Mouse (Mus musculus): Measurements from ENCODE around the gene Prrt2. TPM values are rescaled to one million over a fixed set of nuclear protein-coding genes. Genes with fewer than 3 reads are reported as not detected.

The Prrt2 gene
- polyA plus RNA-seq, 1 experiment = 600 TPM

GRCm38 (mm10) chr7:126988816-126989215 is 32.2 kb downstream of the Prrt2 start:
- TF ChIP-seq POLR2A (IDR thresholded peaks at IDR 0.05; ENCODE audit: borderline replicate concordance, insufficient read depth, low read length) (no peak), CTCF (IDR thresholded peaks at IDR 0.05; ENCODE audit: borderline replicate concordance, insufficient read depth, low read depth, low read length) (no peak)
- H3K27ac ChIP-seq (ENCODE audit: insufficient read depth, low read length) = no peak overlapping the region

DNA sequence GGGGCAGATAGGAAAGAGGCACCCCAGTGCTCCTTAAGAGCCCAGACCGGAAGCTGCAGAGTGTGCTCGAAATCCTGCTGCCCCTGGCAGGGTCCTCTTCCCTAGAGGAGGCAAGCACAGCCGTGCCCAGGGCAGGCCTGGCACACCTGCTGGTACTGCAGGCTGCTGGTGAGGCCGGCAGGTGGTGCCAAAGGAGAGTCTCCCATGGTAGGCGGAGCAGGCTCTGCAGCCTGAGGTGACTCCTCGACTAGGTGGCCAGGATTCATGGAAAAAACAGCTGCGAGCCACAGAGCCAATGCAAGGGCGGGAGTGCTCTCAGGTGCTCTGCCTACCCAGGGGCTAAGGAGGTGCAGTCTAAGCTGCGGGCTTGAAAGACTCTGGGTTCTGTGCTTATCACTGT is 34.7 kb downstream of the Prrt2 start:
- peaks cover 39% of the 10 kb centered on the region for H3K4me1 ChIP-seq (ENCODE audit: control insufficient read depth, insufficient read depth, low read length)
- peak; percentile 86 to 88 for DNase-seq
- TF ChIP-seq POLR2A (IDR thresholded peaks at IDR 0.05; ENCODE audit: borderline replicate concordance, insufficient read depth, low read length) = 0 out of 2 replicates have a peak, but pooled peaks have one; percentile 9
- peak; percentile 84 for TF ChIP-seq CTCF (IDR thresholded peaks at IDR 0.05; ENCODE audit: borderline replicate concordance, insufficient read depth, low read depth, low read length)
- H3K27me3 ChIP-seq (ENCODE audit: control insufficient read depth, insufficient read depth, low read length) = no peaks in the 10 kb centered on the region
- H3K4me3 ChIP-seq (replicated peaks; ENCODE audit: insufficient read depth, low read depth, low read length) = no peak overlapping the region
- H3K27ac ChIP-seq (ENCODE audit: insufficient read depth, low read length) = peak overlapping the region; percentile 6
- whole genome bisulfite sequencing = 5% methylated on average over 9 of the region's 9 CpGs

More at GRCm38 (mm10) chr7:126988816-126989215, 32.2 kb downstream of the Prrt2 start:
- Histone ChIP-seq H3K4me1 (ENCODE audit: control insufficient read depth, insufficient read depth, low read length) (peaks cover 32% of the 10 kb centered on the region), H3K4me3 (replicated peaks; ENCODE audit: insufficient read depth, low read depth, low read length) (no peak overlapping the region), H3K27me3 (ENCODE audit: control insufficient read depth, insufficient read depth, low read length) (no peaks in the 10 kb centered on the region)
- WGBS = 68% methylated on average over 8 of the region's 8 CpGs
- no peak for DNase-seq

DNA sequence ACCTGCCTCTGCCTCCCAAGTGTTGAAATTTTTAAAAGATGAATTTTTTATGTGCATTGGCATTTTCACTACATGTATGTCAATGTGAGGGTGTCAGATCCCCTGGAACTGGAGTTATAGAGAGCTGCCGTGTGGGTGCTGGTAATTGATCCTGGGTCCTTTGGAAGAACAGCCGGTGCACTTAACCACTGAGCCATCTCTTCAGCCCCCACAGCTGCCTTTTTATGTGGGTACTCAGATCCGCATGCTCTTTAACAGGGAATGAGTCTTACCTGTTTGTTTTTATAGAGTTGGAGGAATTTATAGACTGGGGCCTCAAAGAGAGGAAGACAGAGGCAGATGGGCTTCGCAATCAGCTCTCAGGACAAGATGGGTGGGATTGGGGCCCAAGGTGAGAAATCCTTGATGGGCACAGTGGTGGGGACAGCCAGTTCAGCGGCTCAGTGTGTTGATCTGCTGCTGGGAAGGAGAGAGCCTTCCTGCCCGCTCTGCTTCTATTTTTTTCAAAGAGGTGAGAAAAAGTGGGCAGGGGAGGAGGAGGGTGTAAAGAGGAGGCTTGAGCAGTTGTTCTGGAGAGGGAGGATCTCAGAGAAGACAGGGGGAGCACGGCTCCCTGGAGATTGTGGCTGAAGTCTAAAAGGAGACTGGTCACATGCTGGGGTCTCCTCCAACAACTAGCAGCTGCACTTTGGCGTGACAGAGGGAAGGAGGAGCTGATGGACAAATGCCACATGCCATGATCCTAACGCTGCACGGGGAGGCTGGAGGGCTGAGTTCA is 36.2 kb downstream of the Prrt2 start:
- H3K4me3 ChIP-seq (replicated peaks; ENCODE audit: insufficient read depth, low read depth, low read length) = no peak overlapping the region
- no peak for TF ChIP-seq CTCF (IDR thresholded peaks at IDR 0.05; ENCODE audit: borderline replicate concordance, insufficient read depth, low read depth, low read length)
- TF ChIP-seq POLR2A (IDR thresholded peaks at IDR 0.05; ENCODE audit: borderline replicate concordance, insufficient read depth, low read length) = no peak
- H3K27ac ChIP-seq (ENCODE audit: insufficient read depth, low read length) = no peak overlapping the region
- H3K4me1 ChIP-seq (ENCODE audit: control insufficient read depth, insufficient read depth, low read length) = peaks cover 41% of the 10 kb centered on the region
- DNase-seq = no peak
- 48% methylated on average over 10 of the region's 10 CpGs for WGBS
- no peaks in the 10 kb centered on the region for H3K27me3 ChIP-seq (ENCODE audit: control insufficient read depth, insufficient read depth, low read length)

DNA sequence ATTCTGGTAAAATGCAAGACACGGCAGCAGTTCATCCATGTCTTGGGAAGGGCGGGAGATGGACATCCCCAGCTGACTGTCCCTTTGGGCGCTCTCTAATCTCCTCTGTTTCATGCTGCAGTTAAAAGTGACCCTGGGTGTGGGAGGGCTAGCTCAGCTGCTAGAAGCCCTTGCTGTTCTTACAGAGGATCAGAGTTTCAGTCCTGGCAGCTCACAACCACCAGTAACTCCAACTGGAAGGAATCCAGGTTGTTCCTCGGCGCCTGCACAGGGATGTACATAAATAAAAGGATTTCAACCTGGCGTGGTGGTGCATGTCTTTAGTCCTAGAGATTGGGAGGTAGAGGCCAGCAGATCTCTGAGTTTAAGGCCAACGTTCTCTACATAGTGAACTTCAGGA is 37.9 kb downstream of the Prrt2 start:
- no peaks in the 10 kb centered on the region for H3K27me3 ChIP-seq (ENCODE audit: control insufficient read depth, insufficient read depth, low read length)
- TF ChIP-seq CTCF (IDR thresholded peaks at IDR 0.05; ENCODE audit: borderline replicate concordance, insufficient read depth, low read depth, low read length) (no peak), POLR2A (IDR thresholded peaks at IDR 0.05; ENCODE audit: borderline replicate concordance, insufficient read depth, low read length) (no peak)
- WGBS = 40% methylated on average over 7 of the region's 7 CpGs
- DNase-seq = no peak
- H3K4me3 ChIP-seq (replicated peaks; ENCODE audit: insufficient read depth, low read depth, low read length) = no peak overlapping the region
- 0 out of 2 replicates have a peak overlapping the region, but pooled peaks have one; percentile 7 for H3K27ac ChIP-seq (ENCODE audit: insufficient read depth, low read length)
- H3K4me1 ChIP-seq (ENCODE audit: control insufficient read depth, insufficient read depth, low read length) = peaks cover 43% of the 10 kb centered on the region

GRCm38 (mm10) chr7:126982054-126982453 is 39.0 kb downstream of the Prrt2 start:
- DNase-seq = no peak
- 92% methylated on average over 4 of the region's 4 CpGs for WGBS
- Histone ChIP-seq H3K4me3 (replicated peaks; ENCODE audit: insufficient read depth, low read depth, low read length) (no peak overlapping the region), H3K27me3 (ENCODE audit: control insufficient read depth, insufficient read depth, low read length) (no peaks in the 10 kb centered on the region), H3K4me1 (ENCODE audit: control insufficient read depth, insufficient read depth, low read length) (peaks cover 43% of the 10 kb centered on the region), H3K27ac (ENCODE audit: insufficient read depth, low read length) (no peak overlapping the region)
- no peak for TF ChIP-seq POLR2A (IDR thresholded peaks at IDR 0.05; ENCODE audit: borderline replicate concordance, insufficient read depth, low read length)
- TF ChIP-seq CTCF (IDR thresholded peaks at IDR 0.05; ENCODE audit: borderline replicate concordance, insufficient read depth, low read depth, low read length) = no peak

DNA sequence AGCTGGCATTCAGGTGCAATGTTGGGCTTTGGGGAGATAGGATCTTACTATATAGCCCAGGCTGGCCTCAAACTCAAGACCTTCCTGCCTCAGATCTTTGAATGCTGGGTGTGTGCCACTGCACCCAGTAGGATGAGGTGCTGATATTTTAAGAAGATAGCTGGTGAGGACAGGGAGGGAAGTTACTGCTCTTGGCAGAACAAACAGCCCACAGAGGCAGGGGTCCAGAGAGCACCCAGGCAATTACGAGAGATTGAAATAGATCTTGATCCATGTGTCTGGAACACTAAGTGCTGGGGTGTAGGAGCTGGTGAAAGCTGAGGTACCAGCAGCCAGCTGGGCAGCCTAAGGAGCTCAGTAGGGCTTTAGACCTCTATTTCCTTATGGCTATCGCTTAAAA is 39.4 kb downstream of the Prrt2 start:
- no peak overlapping the region for H3K4me3 ChIP-seq (replicated peaks; ENCODE audit: insufficient read depth, low read depth, low read length)
- TF ChIP-seq POLR2A (IDR thresholded peaks at IDR 0.05; ENCODE audit: borderline replicate concordance, insufficient read depth, low read length) (no peak), CTCF (IDR thresholded peaks at IDR 0.05; ENCODE audit: borderline replicate concordance, insufficient read depth, low read depth, low read length) (no peak)
- peaks cover 40% of the 10 kb centered on the region for H3K4me1 ChIP-seq (ENCODE audit: control insufficient read depth, insufficient read depth, low read length)
- no peak overlapping the region for H3K27ac ChIP-seq (ENCODE audit: insufficient read depth, low read length)
- no peak for DNase-seq
- H3K27me3 ChIP-seq (ENCODE audit: control insufficient read depth, insufficient read depth, low read length) = no peaks in the 10 kb centered on the region
- 68% methylated on average over 2 of the region's 2 CpGs for WGBS

- no peak overlapping the region for H3K4me3 ChIP-seq (replicated peaks; ENCODE audit: insufficient read depth, low read depth, low read length)
- H3K27ac ChIP-seq (ENCODE audit: insufficient read depth, low read length) = no peak overlapping the region
- H3K27me3 ChIP-seq (ENCODE audit: control insufficient read depth, insufficient read depth, low read length) = no peaks in the 10 kb centered on the region
- WGBS = 92% methylated on average over 6 of the region's 6 CpGs
- TF ChIP-seq CTCF (IDR thresholded peaks at IDR 0.05; ENCODE audit: borderline replicate concordance, insufficient read depth, low read depth, low read length) = no peak
- TF ChIP-seq POLR2A (IDR thresholded peaks at IDR 0.05; ENCODE audit: borderline replicate concordance, insufficient read depth, low read length) = no peak
- H3K4me1 ChIP-seq (ENCODE audit: control insufficient read depth, insufficient read depth, low read length) = peaks cover 27% of the 10 kb centered on the region
- DNase-seq = no peak
These were observed 42.2 kb downstream of the Prrt2 start for GRCm38 (mm10) chr7:126978841-126979240.

- TF ChIP-seq POLR2A (IDR thresholded peaks at IDR 0.05; ENCODE audit: borderline replicate concordance, insufficient read depth, low read length) (no peak), CTCF (IDR thresholded peaks at IDR 0.05; ENCODE audit: borderline replicate concordance, insufficient read depth, low read depth, low read length) (no peak)
- WGBS = 22% methylated on average over 14 of the region's 14 CpGs
- peak; percentile 39 to 51 for DNase-seq
- Histone ChIP-seq H3K4me1 (ENCODE audit: control insufficient read depth, insufficient read depth, low read length) (peaks cover 14% of the 10 kb centered on the region), H3K27ac (ENCODE audit: insufficient read depth, low read length) (peak overlapping the region; percentile 91), H3K4me3 (replicated peaks; ENCODE audit: insufficient read depth, low read depth, low read length) (peak overlapping the region; percentile 75), H3K27me3 (ENCODE audit: control insufficient read depth, insufficient read depth, low read length) (no peaks in the 10 kb centered on the region)
These were observed 44.0 kb downstream of the Prrt2 start for GRCm38 (mm10) chr7:126976878-126977459.

Data from cerebellum, adult 2 months (tissue).